Mouse (Mus musculus): Measurements from ENCODE around the gene Dnaaf5.
A peak's percentile ranks its signal among the peaks of the same experiment; 100 is the strongest.

The Dnaaf5 gene

DNA sequence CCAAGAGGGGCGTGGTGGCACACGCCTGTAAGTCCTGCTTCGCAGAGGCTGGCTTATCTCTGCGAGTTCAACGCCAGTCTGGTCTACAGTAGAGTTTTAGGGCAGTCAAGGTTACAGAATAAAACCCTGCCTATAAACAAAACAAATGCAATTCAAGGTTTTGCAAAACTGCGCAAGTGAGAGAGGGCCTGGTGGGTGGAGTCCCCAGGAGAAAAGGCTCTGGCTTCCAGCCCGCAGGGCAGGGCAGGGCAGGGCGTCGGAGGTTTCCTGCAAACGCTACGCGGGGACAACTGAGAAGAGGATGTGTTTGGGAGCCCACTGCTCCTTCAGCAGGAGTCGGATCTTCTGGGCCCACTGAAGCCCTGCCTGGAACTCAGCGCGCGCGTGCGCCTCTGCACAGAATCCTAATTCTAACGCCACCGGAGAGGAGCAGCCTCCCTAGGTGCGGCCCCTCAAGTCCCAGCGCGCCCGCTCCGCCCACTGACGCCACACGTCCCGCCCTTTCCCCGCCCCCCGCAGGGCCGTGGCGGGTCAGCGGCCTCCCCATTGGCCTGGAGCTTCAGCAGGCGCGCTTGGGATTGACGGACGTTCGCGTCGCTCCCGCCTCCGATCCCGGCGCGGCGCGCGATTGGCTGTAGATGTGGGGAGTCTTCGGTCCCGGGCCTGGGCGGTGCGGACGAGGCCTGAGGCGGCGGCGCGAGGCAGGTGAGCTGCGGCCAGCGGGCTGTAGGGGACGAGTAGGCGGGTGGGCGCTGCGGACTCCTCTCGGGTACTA, 50.2 kb downstream of the Dnaaf5 start, which contains the start of gene Sun1:
Gene Sun1, plus strand, starts transcription at position 643 of the 775 bp plus-strand sequence.
- DNase-seq, result peak; percentile 99

GRCm38 (mm10) chr5:139200770-139201569, 50.9 kb downstream of the Dnaaf5 start:
- no peak for DNase-seq

DNA sequence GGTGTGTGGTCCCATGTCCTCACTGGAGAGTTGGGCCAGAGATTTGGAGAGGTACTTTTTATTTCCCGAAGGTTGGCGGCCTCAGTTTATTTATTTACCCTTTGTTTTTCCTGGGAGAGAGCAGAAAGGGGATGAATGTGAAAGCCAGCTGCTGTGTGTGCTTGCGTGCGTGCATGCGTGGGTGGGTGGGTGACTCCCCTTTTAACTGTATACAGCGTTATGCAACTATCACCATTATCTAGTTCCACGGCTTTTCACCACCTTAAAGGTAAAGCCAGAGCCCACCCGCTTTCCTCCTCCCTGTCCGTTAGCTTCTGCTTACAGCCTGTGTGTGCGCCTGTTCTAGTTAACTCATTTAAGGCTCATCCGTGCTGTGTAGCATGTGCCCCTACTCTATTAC, 52.1 kb downstream of the Dnaaf5 start:
- DNase-seq, result no peak

DNA sequence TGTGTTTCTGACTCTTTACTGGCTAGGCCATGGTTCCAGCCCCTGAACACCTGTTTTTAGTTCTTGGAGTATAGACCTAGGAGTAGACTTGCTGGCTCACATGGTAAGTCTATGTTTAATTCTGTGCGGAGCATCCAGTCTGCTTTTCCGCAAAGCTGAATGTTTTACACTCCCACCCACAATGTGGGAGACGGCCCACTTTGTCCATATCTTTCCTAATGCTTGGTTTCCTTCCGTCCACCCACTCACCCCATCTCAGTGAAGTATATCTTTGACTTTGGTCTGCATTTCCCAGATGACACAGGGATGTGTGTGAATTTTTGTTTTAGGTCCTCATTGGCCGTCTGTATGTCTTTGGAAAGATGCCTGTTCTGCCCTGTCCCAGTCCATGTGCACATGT, 53.3 kb downstream of the Dnaaf5 start:
- DNase-seq, result no peak

DNA sequence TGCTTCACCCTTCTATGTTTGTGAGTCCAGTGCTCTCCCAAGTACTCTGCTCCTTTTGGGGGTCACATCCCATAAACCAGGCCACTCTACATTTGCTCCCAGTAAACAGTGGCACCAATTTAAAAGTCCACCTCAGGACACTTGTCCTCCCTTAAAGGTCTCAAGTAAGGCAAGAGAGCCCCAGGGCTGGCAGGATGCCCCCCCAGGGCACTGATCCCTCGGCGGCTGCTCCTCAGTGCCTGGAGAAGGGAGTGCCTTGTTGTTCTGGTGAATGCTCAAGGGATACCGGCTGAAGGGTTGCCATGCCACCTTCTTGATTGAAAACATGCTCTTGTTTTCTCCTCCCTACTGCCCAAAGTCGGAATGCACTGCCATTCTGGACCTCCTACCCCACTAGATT, 56.1 kb downstream of the Dnaaf5 start:
- DNase-seq, result no peak

- no peak for DNase-seq
Observed at GRCm38 (mm10) chr5:139206525-139206924, 56.5 kb downstream of the Dnaaf5 start.

DNA sequence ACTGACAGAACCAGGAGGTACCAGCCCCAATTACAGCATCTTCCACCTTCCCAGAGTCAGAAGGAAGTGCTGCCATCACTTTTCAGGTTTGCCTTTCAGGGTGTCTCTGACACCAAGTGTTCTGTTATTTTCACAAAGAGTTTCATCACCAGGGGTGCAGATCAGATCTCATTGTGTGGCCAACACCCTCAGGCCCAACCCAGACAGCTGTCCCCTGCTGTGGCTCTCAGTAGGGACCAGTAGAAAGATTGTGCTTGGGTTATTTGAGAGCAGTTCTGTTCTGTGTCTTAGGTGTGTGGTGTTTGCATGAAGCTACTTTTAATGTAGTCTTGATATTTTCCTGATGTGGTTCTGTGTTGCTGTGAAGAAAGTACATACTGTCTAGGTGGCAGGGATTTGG, 58.2 kb downstream of the Dnaaf5 start:
- no peak for DNase-seq

DNA sequence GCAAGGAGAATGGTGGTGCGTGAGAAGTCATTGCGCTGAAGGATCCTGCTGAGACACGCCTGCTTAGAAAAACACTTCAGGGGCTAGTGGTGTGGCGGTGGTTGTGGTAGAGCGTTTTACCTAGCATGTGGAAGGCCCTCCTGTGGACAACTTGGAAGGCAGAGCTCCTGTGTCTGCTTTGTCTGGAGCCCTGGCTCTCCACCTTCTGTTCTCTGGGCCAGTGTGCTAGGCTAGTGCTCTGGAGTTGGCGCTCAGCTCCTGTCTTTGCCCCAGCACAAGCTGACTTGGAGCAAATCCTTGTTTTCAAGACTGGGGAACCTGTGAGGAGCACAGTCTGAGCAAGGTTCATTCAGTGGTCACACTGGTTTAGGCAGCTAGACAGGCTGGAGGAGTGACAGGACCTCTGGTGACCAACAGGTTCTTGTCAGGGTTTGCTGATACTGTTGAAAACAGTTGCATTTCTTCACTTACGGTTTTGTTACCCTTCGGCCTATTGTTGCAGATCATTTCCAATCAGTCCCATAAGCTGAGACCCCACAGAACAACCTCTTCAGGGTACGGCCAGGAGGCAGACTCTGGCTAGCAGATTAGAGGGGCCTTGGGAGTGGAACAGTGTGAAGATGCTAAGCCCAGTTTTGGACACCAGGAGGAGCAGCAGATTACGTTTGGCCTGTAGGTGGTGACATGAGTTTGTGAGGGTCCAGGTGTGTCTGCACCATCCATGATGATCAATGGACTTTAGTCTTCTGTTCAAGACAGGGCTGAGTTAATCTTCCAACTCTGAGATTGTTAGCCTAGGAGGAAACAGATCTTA, 59.1 kb downstream of the Dnaaf5 start:
- DNase-seq, result peak; percentile 35

DNA sequence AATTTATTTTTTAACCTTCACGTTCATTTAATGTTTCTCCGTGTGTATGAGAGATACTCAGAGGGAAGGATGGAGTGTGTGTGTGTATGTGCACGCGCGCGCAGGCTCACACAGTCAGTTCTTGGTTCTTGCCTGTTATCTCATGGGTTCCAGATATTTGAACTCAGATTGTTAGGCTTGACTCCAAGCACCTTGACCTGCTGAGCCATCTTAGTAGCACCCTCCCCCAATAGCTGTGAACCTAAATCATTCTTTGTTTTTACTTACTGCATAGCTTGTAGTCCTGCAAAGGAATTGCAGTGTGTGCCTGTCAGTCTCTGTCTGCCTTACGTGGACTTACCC, 59.6 kb downstream of the Dnaaf5 start:
- DNase-seq, result no peak

DNA sequence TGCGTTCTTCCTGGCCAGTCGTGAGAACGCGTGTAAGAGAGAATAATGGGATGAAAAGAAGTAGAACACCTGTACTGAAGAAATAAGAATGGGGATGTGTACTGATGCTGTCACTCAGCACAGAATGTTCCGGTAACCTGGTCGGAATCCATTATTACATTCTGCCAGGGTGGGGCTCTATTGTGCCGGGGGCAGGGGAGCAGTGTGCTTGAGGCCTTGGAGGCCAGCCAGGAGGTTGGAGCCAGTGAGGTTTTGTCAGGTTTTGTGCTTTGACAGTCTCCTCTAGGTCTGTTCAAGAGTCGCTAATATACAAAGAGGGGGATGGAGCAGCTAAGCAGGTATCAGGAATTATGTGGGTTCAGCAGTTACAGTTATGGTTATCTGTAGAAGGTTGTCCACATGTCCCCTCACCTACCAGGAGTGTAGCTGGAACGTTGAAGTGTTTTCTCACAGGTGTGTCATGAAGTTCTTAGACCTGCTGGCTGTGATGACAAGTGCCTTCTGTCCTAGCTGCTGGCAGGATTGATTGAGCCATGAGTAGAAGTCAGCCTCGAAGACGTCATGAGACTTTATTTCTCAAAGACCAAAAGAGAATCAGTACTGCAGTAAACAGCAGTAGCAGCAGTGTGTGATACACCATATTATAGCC, 61.8 kb downstream of the Dnaaf5 start:
- no peak for DNase-seq

GRCm38 (mm10) chr5:139214298-139214697, 64.3 kb downstream of the Dnaaf5 start:
- DNase-seq, result no peak

DNA sequence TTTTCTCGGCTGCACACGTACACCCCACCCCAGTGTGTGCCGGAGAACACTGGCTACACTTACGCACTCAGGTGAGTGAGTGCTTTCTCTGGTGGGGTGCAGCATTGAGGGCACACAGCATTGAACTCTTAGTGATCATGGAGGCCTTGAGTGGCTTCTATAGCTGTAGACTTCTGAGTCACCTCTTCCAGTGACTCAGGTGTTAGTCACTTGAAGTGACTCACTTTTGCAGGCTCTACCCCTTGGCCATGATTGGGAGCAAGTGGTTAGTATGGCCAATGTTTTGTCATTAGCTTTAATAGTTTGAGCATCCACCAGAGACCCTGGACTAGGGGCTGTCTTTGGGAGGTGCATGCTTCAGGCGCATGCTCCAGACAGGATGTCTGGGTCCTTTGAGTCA, 65.2 kb downstream of the Dnaaf5 start:
- no peak for DNase-seq

DNA sequence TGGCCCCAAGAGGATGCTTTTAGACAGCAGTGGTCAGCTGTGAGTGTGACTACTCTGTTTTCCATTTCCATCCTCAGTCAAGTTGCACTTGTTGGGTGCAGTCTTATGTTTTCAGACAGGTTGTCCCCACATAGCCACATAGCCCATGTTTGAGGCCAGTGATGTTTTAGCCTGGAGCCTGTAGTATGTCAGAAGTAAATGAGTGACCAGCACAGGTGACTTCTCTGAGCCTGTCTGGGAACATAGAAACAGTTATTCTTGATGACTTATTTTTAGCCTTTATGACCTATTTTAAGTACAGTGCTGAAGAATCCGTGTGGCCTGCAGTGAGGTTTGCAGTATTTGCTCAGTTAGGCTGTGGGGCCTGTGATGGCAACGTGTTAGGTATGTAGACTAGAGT, 66.1 kb downstream of the Dnaaf5 start:
- DNase-seq, result no peak

DNA sequence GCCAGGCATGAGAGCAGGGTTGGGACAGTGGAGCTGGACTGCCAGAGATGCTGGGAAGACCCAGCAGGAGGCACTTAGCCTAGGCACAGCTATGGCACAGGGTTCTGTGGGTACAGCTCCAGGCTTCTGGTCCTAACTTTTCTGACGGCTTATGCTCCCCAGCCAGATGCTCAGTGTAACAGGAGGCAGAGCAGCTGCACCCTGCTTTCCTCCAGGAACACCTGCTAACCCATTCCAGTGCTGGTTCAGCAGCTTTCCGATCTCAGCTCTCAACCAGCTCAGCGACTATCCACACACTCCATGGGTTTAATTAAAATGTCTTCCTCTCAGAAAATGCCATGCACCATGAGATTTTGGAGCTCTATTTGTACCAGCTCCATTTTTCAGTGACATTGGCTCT, 66.8 kb downstream of the Dnaaf5 start:
- no peak for DNase-seq

- DNase-seq, result no peak
Observed at GRCm38 (mm10) chr5:139220006-139220515, 70.0 kb downstream of the Dnaaf5 start.

GRCm38 (mm10) chr5:139220610-139221009, 70.6 kb downstream of the Dnaaf5 start:
- no peak for DNase-seq

- no peak for DNase-seq
Observed at GRCm38 (mm10) chr5:139223331-139223730, 73.3 kb downstream of the Dnaaf5 start.

DNA sequence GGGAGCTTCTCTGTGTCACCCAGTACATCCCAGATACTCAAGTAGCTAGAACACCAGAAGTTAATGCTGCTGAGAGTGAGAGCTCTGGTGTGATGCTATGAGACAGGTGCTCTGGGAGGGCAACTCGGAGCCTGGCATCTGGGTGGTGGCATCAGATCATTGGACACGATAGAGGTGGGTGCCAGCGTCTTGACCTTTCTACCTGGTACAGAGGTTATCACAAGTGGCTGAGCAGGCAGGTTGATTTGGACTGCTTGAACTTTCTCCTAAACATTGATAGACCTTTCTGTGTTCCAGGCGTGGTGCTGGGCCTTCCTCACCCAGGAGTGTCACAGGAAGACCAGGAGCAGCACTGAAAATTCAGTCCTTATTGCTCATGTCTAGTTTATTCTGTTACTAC, 77.2 kb downstream of the Dnaaf5 start:
- DNase-seq, result no peak

DNA sequence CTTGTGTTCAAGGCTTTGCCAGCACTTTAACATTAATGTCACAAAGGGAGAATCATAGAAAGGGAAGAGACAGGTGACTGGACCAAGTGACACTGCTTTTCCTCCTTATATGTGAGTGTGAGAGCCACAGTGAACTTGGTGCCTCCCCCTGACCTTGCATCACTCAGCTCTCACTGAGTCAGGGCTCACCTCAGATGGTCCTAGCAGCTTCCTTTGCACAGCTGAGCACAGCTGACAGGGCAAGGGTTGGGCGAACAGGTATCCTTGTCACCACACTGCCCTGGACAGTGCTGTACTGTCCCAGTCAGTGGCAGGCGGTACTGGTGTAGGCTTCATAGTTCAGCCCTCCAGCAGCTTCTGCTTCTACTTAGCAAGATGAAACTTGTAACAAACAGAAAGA, 77.6 kb downstream of the Dnaaf5 start:
- no peak for DNase-seq

GRCm38 (mm10) chr5:139228318-139228717, 78.3 kb downstream of the Dnaaf5 start:
- no peak for DNase-seq

GRCm38 (mm10) chr5:139229716-139230115, 79.7 kb downstream of the Dnaaf5 start:
- DNase-seq, result no peak

DNA sequence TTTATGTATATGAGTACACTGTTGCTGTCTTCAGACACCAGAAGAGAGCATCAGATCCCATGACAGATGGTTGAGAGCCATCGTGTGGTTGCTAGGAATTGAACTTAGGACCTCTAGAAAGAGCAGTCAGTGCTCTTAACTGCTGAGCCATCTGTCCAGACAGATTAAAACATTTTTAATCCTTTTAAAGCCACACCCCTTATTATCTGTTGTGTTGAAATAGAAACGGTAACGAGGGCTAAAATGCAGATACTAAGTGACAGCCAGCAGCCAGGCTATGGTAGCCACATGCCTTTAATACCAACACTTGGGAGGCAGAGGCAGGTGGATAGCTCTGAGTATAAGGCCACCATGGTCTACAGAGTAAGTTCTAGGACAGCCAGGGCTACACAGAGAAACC, 82.1 kb downstream of the Dnaaf5 start:
- DNase-seq, result no peak

- DNase-seq, result no peak
Observed at GRCm38 (mm10) chr5:139234423-139234822, 84.4 kb downstream of the Dnaaf5 start.

All from cerebellum, adult 8-10 months (tissue).